Mouse (Mus musculus) stomach, embryonic 15.5 days (tissue): Measurements from ENCODE around the gene Itga5. TPM values are rescaled to one million over a fixed set of nuclear protein-coding genes. Genes with fewer than 3 reads are reported as not detected.

Experiments used
- ATAC-seq: fragments of 200-750 bp; cut with Nextera tagmentation; 2 replicates; pipeline ENCODE4 v1.8.0; 2017; ENCODE audit warnings: low read depth, moderate number of reproducible peaks, moderate TSS enrichment; ENCODE audit not compliant: insufficient read depth, low FRiP score
- H3K27ac ChIP-seq: fragments of 300-500 bp; sonication (generic); 2 replicates; pipeline ENCODE4 v1.5.1; 2015; ENCODE audit warnings: mild to moderate bottlenecking, inconsistent platforms
- H3K27me3 ChIP-seq: fragments of 300-500 bp; sonication (generic); replicated peaks from 2 replicates; pipeline ENCODE4 v1.6.1; 2015; ENCODE audit warnings: inconsistent platforms
- H3K36me3 ChIP-seq: fragments of 300-500 bp; sonication (generic); 2 replicates; pipeline ENCODE4 v1.6.1; 2015; ENCODE audit warnings: inconsistent platforms
- H3K4me1 ChIP-seq: fragments of 300-500 bp; sonication (generic); 2 replicates; pipeline ENCODE4 v1.6.1; 2015; ENCODE audit warnings: inconsistent platforms
- H3K4me2 ChIP-seq: fragments of 300-500 bp; sonication (generic); 2 replicates; pipeline ENCODE4 v1.6.1; 2015; ENCODE audit warnings: mild to moderate bottlenecking, inconsistent platforms
- H3K4me3 ChIP-seq: fragments of 300-500 bp; sonication (generic); replicated peaks from 2 replicates; pipeline ENCODE4 v1.5.1; 2015; ENCODE audit warnings: inconsistent platforms
- H3K9ac ChIP-seq: fragments of 300-500 bp; sonication (generic); 2 replicates; pipeline ENCODE4 v1.6.1; 2015; ENCODE audit warnings: inconsistent platforms
- H3K9me3 ChIP-seq: fragments of 300-500 bp; sonication (generic); 2 replicates; pipeline ENCODE4 v1.6.1; 2016; ENCODE audit warnings: inconsistent platforms
- WGBS: fragments of 180-500 bp; shearing (Covaris S2); methylation state at CpG from one replicate; pipeline ENCODE4 v1.1.7; 2015; 5-methylcytosine and 5-hydroxymethylcytosine counted together
- microRNA-seq: library from miRNA; unstranded; fragments of <30 nt; microRNA quantifications from one replicate; pipeline ENCODE4, GENCODE M21; 2016
- polyA plus RNA-seq: library from polyadenylated mRNA; unstranded; fragments of >200 nt; fragmentation: Nextera tagmentation; extraction: Ambion mirVana; gene quantifications from 2 replicates; pipeline ENCODE4 v1.2.1, GENCODE M21; 2015

Itga5 gene
- polyA plus RNA-seq, 1 experiment from 2014 or later, result 48.3 TPM

- Histone ChIP-seq H3K9me3 (no peaks in the 10 kb centered on the region), H3K4me1 (peaks cover 30% of the 10 kb centered on the region), H3K36me3 (peaks cover 30% of the 10 kb centered on the region), H3K4me3 (no peak overlapping the region), H3K4me2 (no peak overlapping the region), H3K27me3 (no peaks in the 10 kb centered on the region), H3K27ac (no peak overlapping the region), H3K9ac (no peak overlapping the region)
- ATAC-seq, result no peak
- 65% methylated on average over 6 of the region's 6 CpGs for WGBS
Observed at GRCm38 (mm10) chr15:103297313-103297712, 69.2 kb downstream of the Itga5 start.

GRCm38 (mm10) chr15:103295851-103296250 lies 70.7 kb downstream of the Itga5 start:
- no peak for ATAC-seq
- H3K27ac ChIP-seq, result no peak overlapping the region
- no peak overlapping the region for H3K4me3 ChIP-seq
- no peaks in the 10 kb centered on the region for H3K27me3 ChIP-seq
- H3K36me3 ChIP-seq, result peaks cover 43% of the 10 kb centered on the region
- H3K9me3 ChIP-seq, result no peaks in the 10 kb centered on the region
- peaks cover 18% of the 10 kb centered on the region; the same call in 1 of the 2 replicates for H3K4me1 ChIP-seq
- 26% methylated on average over 5 of the region's 5 CpGs for WGBS
- H3K9ac ChIP-seq, result no peak overlapping the region
- H3K4me2 ChIP-seq, result no peak overlapping the region

GRCm38 (mm10) chr15:103294649-103295048 lies 71.9 kb downstream of the Itga5 start:
- Histone ChIP-seq H3K36me3 (peaks cover 44% of the 10 kb centered on the region), H3K4me3 (no peak overlapping the region), H3K27me3 (no peaks in the 10 kb centered on the region), H3K27ac (no peak overlapping the region), H3K9ac (no peak overlapping the region), H3K4me1 (0 out of 2 replicates have a peak, but pooled peaks cover 6% of the 10 kb centered on the region), H3K9me3 (no peaks in the 10 kb centered on the region), H3K4me2 (no peak overlapping the region)
- ATAC-seq, result no peak
- 86% methylated on average over 2 of the region's 2 CpGs for WGBS

Small RNAs within 50 kb of the gene (microRNA-seq; reads per million reads assigned to microRNA genes)
- gene Mir6963, result not detected

Other genes starting within 250 kb of the Itga5 start
- gene Smug1, start 199.7 kb downstream of the Itga5 start, polyA plus RNA-seq, result 18.3 and 21.6 TPM in 2 replicates
- gene Cbx5, start 126.9 kb downstream of the Itga5 start, polyA plus RNA-seq, result 91.8 and 97.2 TPM in 2 replicates
- 664 and 681 TPM in 2 replicates for gene Hnrnpa1, start 126.3 kb downstream of the Itga5 start, polyA plus RNA-seq
- 7.8 and 15.9 TPM in 2 replicates for gene Nfe2, start 108.4 kb downstream of the Itga5 start, polyA plus RNA-seq
- gene Copz1, start 94.0 kb downstream of the Itga5 start, polyA plus RNA-seq, result 248 and 260 TPM in 2 replicates
- gene Gpr84, start 56.2 kb downstream of the Itga5 start, polyA plus RNA-seq, result 0.46 and 0.53 TPM in 2 replicates
- 8.2 and 9.3 TPM in 2 replicates for gene Zfp385a, start 26.7 kb downstream of the Itga5 start, polyA plus RNA-seq
- gene Gtsf1, start 63.7 kb upstream of the Itga5 start, polyA plus RNA-seq, result not detected in 2 replicates
- gene Gtsf2, start 81.7 kb upstream of the Itga5 start, polyA plus RNA-seq, result not detected in 2 replicates
- gene Nckap1l, start 87.0 kb upstream of the Itga5 start, polyA plus RNA-seq, result 3.7 and 4.1 TPM in 2 replicates
- 8.8 and 9.4 TPM in 2 replicates for gene Pde1b, start 136.3 kb upstream of the Itga5 start, polyA plus RNA-seq
- 12.3 and 13.3 TPM in 2 replicates for gene Ppp1r1a, start 171.2 kb upstream of the Itga5 start, polyA plus RNA-seq
- not detected in 2 replicates for gene Glycam1, start 198.3 kb upstream of the Itga5 start, polyA plus RNA-seq